Mouse (Mus musculus) stomach, embryonic 14.5 days (tissue): ENCODE measurements at regions not wholly inside any gene's neighbourhood (a gene's known extent, or its start where the extent isn't known, plus 50 kb on each side); places are given as distances from the start of the nearest gene placed in this dataset.

Experiments
- ATAC-seq: fragments of 200-750 bp; cut with Nextera tagmentation; 2 replicates; pipeline ENCODE4 v1.8.0; 2017; ENCODE audit warnings: low read depth, moderate TSS enrichment; ENCODE audit not compliant: insufficient number of reproducible peaks, insufficient read depth, low FRiP score
- H3K27ac ChIP-seq: fragments of 300-500 bp; sonication (generic); 2 replicates; pipeline ENCODE4 v1.5.1; 2014; ENCODE audit warnings: mild to moderate bottlenecking, low read length, moderate library complexity, mixed read lengths
- H3K27me3 ChIP-seq: fragments of 300-500 bp; sonication (generic); 2 replicates; pipeline ENCODE4 v1.6.1; 2014; ENCODE audit warnings: low read length, control low read depth, mixed read lengths; ENCODE audit not compliant: control insufficient read depth, insufficient read depth
- H3K36me3 ChIP-seq: fragments of 300-500 bp; sonication (generic); 2 replicates; pipeline ENCODE4 v1.6.1; 2014; ENCODE audit warnings: mild to moderate bottlenecking, control low read depth, low read length, moderate library complexity, mixed read lengths; ENCODE audit not compliant: control insufficient read depth, insufficient read depth
- H3K4me1 ChIP-seq: fragments of 300-500 bp; sonication (generic); 2 replicates; pipeline ENCODE4 v1.6.1; 2014; ENCODE audit warnings: low read length, control low read depth, mixed read lengths; ENCODE audit not compliant: control insufficient read depth, insufficient read depth
- H3K4me2 ChIP-seq: fragments of 300-500 bp; sonication (generic); replicated peaks from 2 replicates; pipeline ENCODE4 v1.6.1; 2014; ENCODE audit warnings: low read depth, low read length, control low read depth
- H3K4me3 ChIP-seq: fragments of 300-500 bp; sonication (generic); 2 replicates; pipeline ENCODE4 v1.5.1; 2014; ENCODE audit warnings: low read depth, low read length, control low read depth
- H3K9ac ChIP-seq: fragments of 300-500 bp; sonication (generic); replicated peaks from 2 replicates; pipeline ENCODE4 v1.6.1; 2014; ENCODE audit warnings: low read depth, mild to moderate bottlenecking, control low read depth, low read length, moderate library complexity, mixed read lengths
- H3K9me3 ChIP-seq: fragments of 300-500 bp; sonication (generic); 2 replicates; pipeline ENCODE4 v1.6.1; 2016; ENCODE audit warnings: low read depth, low read length, control low read depth; ENCODE audit not compliant: control insufficient read depth
- WGBS: fragments of 180-500 bp; shearing (Covaris S2); extraction: QIAGEN DNeasy Blood & Tissue Kit; methylation state at CpG from one replicate; pipeline ENCODE4 v1.1.7; 2014; 5-methylcytosine and 5-hydroxymethylcytosine counted together

DNA sequence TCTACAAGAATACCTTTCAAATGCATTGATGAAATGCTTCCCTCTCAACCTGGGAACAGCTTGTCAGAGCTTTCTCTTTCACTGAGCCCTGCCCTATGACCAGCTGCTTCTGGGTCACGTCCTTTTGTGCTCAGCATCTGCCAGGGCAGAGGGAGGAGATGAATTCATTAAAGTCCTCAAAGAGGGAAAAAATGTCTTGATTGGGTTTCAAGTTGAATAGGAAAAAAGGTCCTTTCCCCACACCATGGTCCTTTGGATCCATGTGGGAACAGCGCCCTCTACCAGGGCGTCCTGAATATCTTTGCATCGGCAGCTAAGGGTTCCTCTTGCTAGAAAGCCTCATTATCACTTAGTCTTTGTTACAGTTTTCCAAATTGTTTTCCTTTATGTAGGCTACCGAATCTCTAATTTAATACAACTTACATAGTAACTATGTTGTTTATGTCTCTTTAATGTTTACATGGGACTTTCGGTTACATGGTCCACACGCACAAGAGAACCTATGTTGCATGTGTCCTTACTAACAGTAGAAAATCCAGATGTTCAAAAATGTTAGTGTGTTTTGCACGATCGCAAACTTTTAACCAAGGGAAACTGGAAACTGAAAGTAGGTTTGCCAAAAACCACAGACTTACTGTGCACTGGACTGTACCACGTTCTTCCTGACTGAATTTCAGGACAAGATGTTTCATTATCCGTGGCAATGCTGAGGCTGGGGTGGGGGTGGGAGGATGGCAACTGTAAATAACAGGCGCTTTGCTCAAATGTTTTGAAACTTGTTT lies 222.6 kb downstream of the Hace1 start:
- no peak overlapping the region for H3K9ac ChIP-seq
- H3K4me2 ChIP-seq: no peak overlapping the region
- H3K27ac ChIP-seq: no peak overlapping the region
- 57% methylated on average over 12 of the region's 12 CpGs for WGBS
- no peaks in the 10 kb centered on the region for H3K27me3 ChIP-seq
- ATAC-seq: no peak
- H3K4me1 ChIP-seq: no peaks in the 10 kb centered on the region
- H3K4me3 ChIP-seq: no peak overlapping the region
- no peaks in the 10 kb centered on the region for H3K9me3 ChIP-seq
- H3K36me3 ChIP-seq: no peaks in the 10 kb centered on the region

DNA sequence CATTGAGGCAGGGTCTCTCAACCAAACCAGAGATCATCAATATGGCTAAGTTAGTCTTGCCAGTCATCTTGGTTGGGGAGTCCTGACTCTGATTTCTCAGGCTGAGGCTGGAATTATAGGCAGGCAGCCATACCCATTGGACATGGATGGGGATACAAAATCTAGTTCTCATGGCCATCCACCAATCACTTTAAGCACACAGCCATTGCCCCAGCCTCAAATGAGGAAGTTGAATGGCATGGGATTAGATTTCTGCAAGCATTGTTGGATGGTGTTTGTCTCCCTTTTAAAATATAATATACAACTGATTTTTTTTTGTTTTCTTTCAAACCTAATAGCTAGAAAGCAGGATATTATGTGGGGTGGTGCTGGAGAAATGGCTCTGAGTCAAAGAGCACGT lies 223.8 kb downstream of the Hace1 start:
- no peak overlapping the region for H3K9ac ChIP-seq
- H3K4me1 ChIP-seq: no peaks in the 10 kb centered on the region
- H3K4me3 ChIP-seq: no peak overlapping the region
- WGBS: 56% methylated on average over 1 of the region's 1 CpGs
- H3K27me3 ChIP-seq: no peaks in the 10 kb centered on the region
- H3K4me2 ChIP-seq: no peak overlapping the region
- no peaks in the 10 kb centered on the region for H3K36me3 ChIP-seq
- no peaks in the 10 kb centered on the region for H3K9me3 ChIP-seq
- H3K27ac ChIP-seq: no peak overlapping the region
- no peak for ATAC-seq

DNA sequence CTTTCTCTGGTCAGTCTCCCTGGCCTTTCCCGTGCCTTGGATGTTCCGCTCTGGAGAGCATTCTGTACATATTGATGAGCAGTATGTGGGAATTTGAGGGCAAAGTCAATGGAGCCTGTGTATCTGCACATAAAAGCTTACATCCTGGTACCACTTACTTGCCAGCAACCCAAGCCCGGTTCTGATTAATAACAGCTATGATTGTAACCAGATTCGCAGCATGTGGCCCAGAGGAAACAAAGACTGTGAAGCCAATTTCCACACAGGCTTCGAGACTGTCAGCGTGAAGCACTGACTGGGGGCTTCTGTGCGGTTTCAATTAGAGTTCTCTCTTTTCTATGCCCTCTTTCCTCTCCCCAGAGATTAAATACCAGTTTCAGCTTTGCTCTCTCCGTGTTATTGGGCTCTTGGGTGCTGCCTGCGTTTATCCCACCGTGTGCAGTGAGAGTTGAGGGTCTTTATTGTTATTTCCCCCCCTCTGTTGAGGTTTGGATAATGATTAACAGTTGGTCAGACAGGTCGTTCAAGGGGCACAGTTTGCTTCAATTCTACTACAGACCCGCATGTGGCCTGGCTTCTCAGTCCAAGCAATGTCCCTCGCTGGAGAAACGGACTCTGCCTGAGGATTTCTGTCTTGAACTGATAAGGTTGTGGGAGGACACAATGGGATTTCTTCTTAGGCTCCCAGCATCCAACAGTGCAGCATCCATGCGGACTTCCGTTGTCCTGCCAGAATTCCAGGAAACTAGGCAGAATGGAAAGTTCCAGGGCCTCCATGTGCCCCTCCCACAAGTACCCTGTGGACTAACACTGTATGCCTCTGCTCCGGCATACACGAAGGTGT lies 229.6 kb downstream of the Hace1 start:
- ATAC-seq: no peak
- Histone ChIP-seq H3K4me2 (no peak overlapping the region), H3K4me3 (no peak overlapping the region), H3K9me3 (no peaks in the 10 kb centered on the region), H3K4me1 (0 out of 2 replicates have a peak, but pooled peaks cover 6% of the 10 kb centered on the region), H3K27ac (no peak overlapping the region), H3K27me3 (no peaks in the 10 kb centered on the region), H3K36me3 (no peaks in the 10 kb centered on the region), H3K9ac (no peak overlapping the region)
- 56% methylated on average over 18 of the region's 18 CpGs for WGBS

DNA sequence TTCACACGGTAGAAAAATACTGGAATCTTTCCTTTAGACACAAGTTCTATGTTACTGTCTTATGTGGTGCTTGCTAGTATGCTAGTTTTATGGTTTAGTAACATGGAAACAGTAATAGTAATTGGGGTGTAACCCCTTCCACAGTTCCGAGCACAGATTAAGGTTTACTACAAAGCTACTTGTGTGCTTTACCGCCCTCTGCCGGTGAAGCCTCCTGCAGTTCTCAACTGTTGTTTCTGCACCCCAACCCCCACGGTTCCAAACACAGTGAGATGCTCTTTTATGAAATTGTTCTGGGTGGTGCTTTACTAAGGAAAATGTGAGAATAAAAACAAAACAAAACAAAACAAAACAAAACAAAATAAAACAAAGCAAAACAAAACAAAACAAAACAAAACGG lies 234.3 kb downstream of the Hace1 start:
- H3K27ac ChIP-seq: no peak overlapping the region
- H3K9ac ChIP-seq: no peak overlapping the region
- no peaks in the 10 kb centered on the region for H3K9me3 ChIP-seq
- ATAC-seq: no peak
- no peaks in the 10 kb centered on the region for H3K27me3 ChIP-seq
- 55% methylated on average over 6 of the region's 6 CpGs for WGBS
- no peak overlapping the region for H3K4me2 ChIP-seq
- H3K36me3 ChIP-seq: no peaks in the 10 kb centered on the region
- no peak overlapping the region for H3K4me3 ChIP-seq
- 0 out of 2 replicates have a peak, but pooled peaks cover 4% of the 10 kb centered on the region for H3K4me1 ChIP-seq

DNA sequence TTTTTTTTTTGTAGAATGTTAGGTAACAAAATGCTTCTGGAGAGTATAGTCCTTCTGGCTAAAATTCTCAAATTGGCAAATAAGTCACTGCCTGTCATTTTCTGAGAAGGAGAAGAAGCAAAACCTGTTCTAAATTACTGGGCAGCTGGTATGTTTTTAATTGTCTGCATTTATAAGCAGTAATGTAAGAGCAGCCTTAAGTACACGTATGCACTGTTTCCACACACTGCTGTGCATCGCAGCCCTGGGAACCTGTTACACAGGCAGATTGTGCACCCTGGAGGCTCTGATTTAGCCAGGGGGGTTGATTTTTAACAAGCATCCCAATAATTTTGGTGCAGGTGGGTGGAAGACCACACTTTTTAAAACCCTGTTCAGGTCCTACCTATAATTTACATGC lies 236.2 kb downstream of the Hace1 start:
- 82% methylated on average over 2 of the region's 2 CpGs for WGBS
- no peaks in the 10 kb centered on the region for H3K36me3 ChIP-seq
- H3K4me2 ChIP-seq: no peak overlapping the region
- no peaks in the 10 kb centered on the region for H3K9me3 ChIP-seq
- no peaks in the 10 kb centered on the region for H3K4me1 ChIP-seq
- no peak overlapping the region for H3K4me3 ChIP-seq
- no peak for ATAC-seq
- H3K27me3 ChIP-seq: no peaks in the 10 kb centered on the region
- no peak overlapping the region for H3K9ac ChIP-seq
- H3K27ac ChIP-seq: no peak overlapping the region

DNA sequence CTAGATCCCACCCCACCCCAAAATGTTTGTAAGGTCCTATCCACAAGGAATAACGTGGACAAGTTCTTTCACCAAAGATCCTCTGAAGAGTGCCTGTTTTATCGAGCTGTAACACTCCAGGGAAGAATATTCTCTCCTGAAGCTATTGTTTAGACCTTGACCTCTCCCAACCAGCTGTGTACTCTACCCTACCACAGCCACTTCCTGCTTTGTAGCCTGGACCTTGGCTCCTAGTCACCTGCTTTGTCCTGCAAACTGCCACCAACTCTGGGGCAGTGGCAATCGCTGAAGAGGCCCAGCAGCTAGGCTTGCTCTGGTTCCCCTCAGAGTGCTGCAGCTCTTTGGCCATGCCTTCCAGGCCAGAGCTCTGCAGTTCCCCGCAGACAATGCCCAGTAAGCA lies 239.1 kb downstream of the Hace1 start:
- 90% methylated on average over 4 of the region's 4 CpGs for WGBS
- Histone ChIP-seq H3K4me3 (no peak overlapping the region), H3K4me2 (no peak overlapping the region), H3K27ac (no peak overlapping the region), H3K27me3 (no peaks in the 10 kb centered on the region), H3K9me3 (no peaks in the 10 kb centered on the region), H3K36me3 (no peaks in the 10 kb centered on the region), H3K9ac (no peak overlapping the region), H3K4me1 (no peaks in the 10 kb centered on the region)
- ATAC-seq: no peak

DNA sequence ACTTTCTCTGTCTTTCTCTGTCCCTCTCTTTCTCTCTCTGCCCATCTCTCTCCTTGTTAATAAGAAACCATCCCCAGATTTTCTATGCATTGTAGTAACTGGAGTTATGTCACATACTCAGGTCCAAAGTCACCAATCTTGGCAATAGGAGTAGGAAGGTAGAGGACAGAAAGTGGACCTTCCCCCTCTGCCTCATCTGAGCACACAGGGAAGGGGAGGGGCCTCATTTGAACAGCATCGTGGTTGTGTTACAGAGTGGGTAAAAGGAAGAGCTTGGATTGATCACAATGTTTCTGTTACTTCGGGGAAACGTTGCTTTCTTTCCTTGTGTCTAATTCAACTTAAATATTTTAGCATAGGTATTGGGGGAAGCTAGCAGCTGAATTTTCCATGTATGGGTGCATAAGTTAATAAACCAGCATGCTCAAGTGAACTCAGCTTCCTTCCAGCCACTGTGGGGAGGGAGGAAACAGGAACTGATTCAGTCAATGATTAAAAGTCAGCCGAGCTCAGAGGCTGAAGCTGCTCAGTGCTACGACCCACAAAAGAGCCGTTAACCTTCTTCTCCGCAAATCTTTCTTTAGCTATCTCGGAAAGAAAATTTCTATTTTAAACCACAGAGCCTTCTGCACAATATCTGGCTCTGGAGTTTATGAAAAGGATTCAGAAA lies 243.5 kb downstream of the Hace1 start:
- no peak overlapping the region for H3K27ac ChIP-seq
- 36% methylated on average over 8 of the region's 8 CpGs for WGBS
- no peak overlapping the region for H3K4me3 ChIP-seq
- H3K9me3 ChIP-seq: no peaks in the 10 kb centered on the region
- H3K36me3 ChIP-seq: no peaks in the 10 kb centered on the region
- ATAC-seq: no peak
- no peak overlapping the region for H3K4me2 ChIP-seq
- H3K9ac ChIP-seq: no peak overlapping the region
- no peaks in the 10 kb centered on the region for H3K4me1 ChIP-seq
- H3K27me3 ChIP-seq: no peaks in the 10 kb centered on the region

DNA sequence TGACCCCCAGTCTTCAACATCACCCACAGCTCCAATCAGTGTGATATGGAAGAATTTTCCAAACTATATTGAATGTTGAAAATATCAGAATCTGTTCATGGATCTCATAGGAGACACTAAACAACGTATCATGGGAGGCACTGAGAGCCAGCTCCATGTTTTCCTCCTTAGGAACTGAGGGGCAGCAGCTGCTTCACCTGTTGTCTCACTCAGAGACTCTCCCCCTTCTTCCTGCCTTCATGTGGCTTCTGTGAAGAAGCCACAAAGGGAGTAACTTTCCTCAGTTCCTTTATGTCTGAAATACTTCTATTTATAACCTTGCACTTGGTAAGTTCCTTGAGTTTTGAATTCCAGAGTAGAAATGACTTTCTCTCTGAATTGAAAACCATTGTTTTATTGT lies 244.6 kb downstream of the Hace1 start:
- Histone ChIP-seq H3K27ac (no peak overlapping the region), H3K4me2 (no peak overlapping the region), H3K4me3 (no peak overlapping the region), H3K4me1 (no peaks in the 10 kb centered on the region), H3K9ac (no peak overlapping the region), H3K36me3 (no peaks in the 10 kb centered on the region), H3K9me3 (no peaks in the 10 kb centered on the region), H3K27me3 (no peaks in the 10 kb centered on the region)
- 83% methylated on average over 1 of the region's 1 CpGs for WGBS
- ATAC-seq: no peak
